Mouse (Mus musculus) megakaryocyte-erythroid progenitor cell, adult 5-6 weeks (primary cell): Measurements from ENCODE around the gene Anapc16. TPM values are rescaled to one million over a fixed set of nuclear protein-coding genes. Genes with fewer than 3 reads are reported as not detected.

Experiments used
- ATAC-seq: replicated peaks from 2 replicates; pipeline ENCODE4 v1.8.0; 2016; ENCODE audit warnings: mild to moderate bottlenecking, inconsistent platforms; ENCODE audit not compliant: severe bottlenecking, poor library complexity, low FRiP score, low TSS enrichment
- total RNA-seq, 2 experiments: library from RNA; stranded (forward) in 1 of 2; stranded (reverse) in 1 of 2; fragments of 200-1000, 215-1000 nt in 1 of 2; fragments of >200 nt in 1 of 2; fragmentation: Nextera tagmentation in 1 of 2; gene quantifications; 2 replicates each; pipeline ENCODE4 v1.2.3; 2014 to 2017

The Anapc16 gene
- total RNA-seq, 2 experiments from 2014 or later = 43.2 to 59.5 TPM

- ATAC-seq = no peak
These were observed 50.0 kb downstream of the Anapc16 start for GRCm38 (mm10) chr10:59952781-59953563.

- ATAC-seq = peak; percentile 32
These were observed 50.7 kb downstream of the Anapc16 start for GRCm38 (mm10) chr10:59952152-59952780.

- peak; percentile 93 for ATAC-seq
These were observed 51.5 kb downstream of the Anapc16 start, which contains the start of gene Ddit4 for GRCm38 (mm10) chr10:59951211-59952151. Ddit4 (minus strand) TSS chr10:59951834.

- peak; percentile 57 for ATAC-seq
These were observed 52.2 kb downstream of the Anapc16 start for GRCm38 (mm10) chr10:59950716-59951191.

- ATAC-seq = no peak
These were observed 52.9 kb downstream of the Anapc16 start for GRCm38 (mm10) chr10:59949783-59950605.

GRCm38 (mm10) chr10:59949255-59949648, 53.7 kb downstream of the Anapc16 start:
- ATAC-seq = no peak

- ATAC-seq = no peak
These were observed 54.3 kb downstream of the Anapc16 start for GRCm38 (mm10) chr10:59948363-59949254.

GRCm38 (mm10) chr10:59947296-59948073, 55.5 kb downstream of the Anapc16 start:
- no peak for ATAC-seq

GRCm38 (mm10) chr10:59946362-59946761, 56.6 kb downstream of the Anapc16 start:
- ATAC-seq = no peak

GRCm38 (mm10) chr10:59945416-59945815, 57.5 kb downstream of the Anapc16 start:
- ATAC-seq = no peak

- ATAC-seq = peak; percentile 88
These were observed 59.4 kb downstream of the Anapc16 start for GRCm38 (mm10) chr10:59943421-59943989.

GRCm38 (mm10) chr10:59942847-59943420, 60.0 kb downstream of the Anapc16 start:
- 0 out of 2 replicates have a peak, but pooled peaks have one; percentile 4 for ATAC-seq

- 0 out of 2 replicates have a peak, but pooled peaks have one; percentile 3 for ATAC-seq
These were observed 60.6 kb downstream of the Anapc16 start for GRCm38 (mm10) chr10:59942281-59942846.

- no peak for ATAC-seq
These were observed 63.9 kb downstream of the Anapc16 start for GRCm38 (mm10) chr10:59939081-59939480.

- ATAC-seq = no peak
These were observed 64.3 kb downstream of the Anapc16 start for GRCm38 (mm10) chr10:59938662-59939061.
